Mouse (Mus musculus): ENCODE data around the gene Apobec1. TPM values are rescaled to one million over a fixed set of nuclear protein-coding genes. Genes with fewer than 3 reads are reported as not detected.

The Apobec1 gene
- 6.8 TPM for polyA plus RNA-seq (2017; shearing (Covaris generic))

DNA sequence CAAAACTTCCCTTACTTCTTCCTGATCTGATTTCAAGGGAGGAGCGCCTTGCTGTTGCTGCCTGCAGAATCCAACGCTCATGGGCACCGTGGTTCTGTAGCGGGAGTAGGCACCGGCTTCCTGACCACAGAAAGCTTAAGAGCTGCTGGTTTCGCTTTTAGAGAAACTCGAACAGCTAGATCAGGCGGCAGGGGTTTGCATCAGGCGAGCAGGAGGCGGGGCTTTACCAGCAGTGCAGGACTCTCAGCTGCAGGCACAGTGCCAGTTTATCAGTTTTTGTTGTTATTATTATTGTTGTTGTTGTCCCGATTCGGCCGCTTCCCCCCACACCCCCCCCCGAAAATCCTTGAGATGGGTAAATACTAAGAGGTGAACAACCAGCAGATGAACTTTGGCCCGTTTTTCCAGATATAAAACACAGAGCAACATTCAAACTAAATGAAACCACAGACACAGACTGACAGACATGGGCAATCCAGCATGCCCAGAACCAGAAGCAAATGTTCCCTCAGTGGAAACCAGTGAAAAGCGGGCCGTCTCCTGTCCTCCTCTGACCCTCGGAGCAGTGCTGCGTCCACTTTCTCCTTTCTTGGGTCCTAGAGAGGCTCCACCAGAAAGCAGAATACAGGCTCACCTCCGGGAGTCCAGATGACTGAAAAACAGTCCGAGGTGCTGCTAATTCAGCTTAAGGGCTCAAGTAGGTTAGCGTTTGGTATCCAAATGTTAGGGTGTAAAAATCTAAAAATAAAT lies at the start of gene Apobec1:
Apobec1 (minus strand) TSS at position 203 of the 750 bp plus-strand sequence.

DNA sequence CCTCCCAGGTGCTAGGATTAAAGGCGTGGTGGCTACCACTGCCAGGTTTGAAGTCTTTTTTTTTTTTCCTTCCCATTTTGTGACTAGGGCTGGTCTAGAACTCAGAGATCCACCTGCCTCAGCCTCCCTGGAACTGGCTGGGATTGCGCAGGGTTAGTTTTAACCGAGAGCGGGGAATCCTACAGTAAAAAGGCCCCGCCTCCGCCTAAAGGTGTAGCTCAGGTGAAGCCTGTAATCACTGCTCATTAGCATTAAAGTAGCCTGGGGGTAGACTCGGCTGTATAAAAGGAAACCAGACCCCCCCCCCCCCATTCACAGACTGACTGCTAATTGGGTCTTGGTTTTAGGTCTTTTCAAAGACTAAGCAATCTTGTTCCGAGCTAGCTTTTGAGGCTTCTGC lies 23.9 kb upstream of the Apobec1 start, which contains the start of gene Dppa3:
Dppa3 (plus strand) TSS at position 301 of the 400 bp plus-strand sequence.

DNA sequence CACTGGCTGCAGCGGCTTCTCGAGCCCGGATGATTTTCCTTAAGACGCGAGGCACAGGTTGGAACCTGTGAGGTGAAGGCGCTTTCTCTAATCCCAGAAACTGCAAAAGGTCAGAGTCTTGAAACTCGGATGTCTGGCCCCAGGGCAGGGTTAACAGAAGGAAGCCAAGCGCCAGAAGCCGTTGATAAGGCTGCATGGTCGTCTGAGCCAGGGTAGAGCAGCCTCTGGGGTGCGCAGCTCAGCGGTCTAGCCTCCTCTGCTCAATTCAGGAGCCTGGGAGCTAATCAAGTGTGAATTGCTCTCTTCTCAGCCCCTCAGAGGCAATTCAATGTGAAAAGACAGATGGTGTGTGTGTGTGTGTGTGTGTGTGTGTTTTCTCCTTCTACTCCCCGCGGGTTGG lies 7.5 kb upstream of the Apobec1 start, which contains the start of gene Gdf3:
Gdf3 (minus strand) TSS at position 317 of the 400 bp plus-strand sequence.

DNA sequence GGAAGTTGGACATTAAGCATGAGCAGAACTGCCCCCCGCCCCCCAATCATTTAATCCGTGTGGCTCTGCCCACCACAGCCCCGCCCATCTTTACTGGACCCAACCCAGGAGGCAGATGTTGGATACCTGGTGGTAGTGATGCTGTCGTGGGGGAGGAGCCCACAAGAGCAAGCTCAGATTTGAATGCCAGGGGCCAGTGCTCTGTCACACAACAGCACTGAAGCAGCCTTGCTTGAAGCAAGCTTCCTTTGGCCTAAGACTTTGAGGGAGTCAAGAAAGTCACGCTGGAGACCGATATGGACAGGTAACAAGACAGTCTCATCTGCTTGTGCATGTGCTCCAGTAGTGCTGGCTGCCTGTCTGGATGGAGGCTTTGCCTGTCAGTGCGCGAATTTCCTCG lies 48.6 kb downstream of the Apobec1 start, which contains the start of gene Aicda:
Aicda (plus strand) TSS at position 196 of the 400 bp plus-strand sequence.

Other genes with a start within 250 kb of the Apobec1 start
- gene Rimklb, start 103.7 kb downstream of the Apobec1 start, polyA plus RNA-seq (2017; shearing (Covaris generic)), result 0.87 TPM
- gene Mfap5, start 96.6 kb downstream of the Apobec1 start, polyA plus RNA-seq (2017; shearing (Covaris generic)), result not detected
- not detected for gene Aicda, start 48.6 kb downstream of the Apobec1 start, polyA plus RNA-seq (2017; shearing (Covaris generic))
- gene Gdf3, start 7.6 kb upstream of the Apobec1 start, polyA plus RNA-seq (2017; shearing (Covaris generic)), result not detected
- not detected for gene Dppa3, start 24.0 kb upstream of the Apobec1 start, polyA plus RNA-seq (2017; shearing (Covaris generic))
- gene Nanog, start 105.0 kb upstream of the Apobec1 start, polyA plus RNA-seq (2017; shearing (Covaris generic)), result not detected
- gene Slc2a3, start 199.2 kb upstream of the Apobec1 start, polyA plus RNA-seq (2017; shearing (Covaris generic)), result 27.2 TPM
- 44.5 TPM for gene Foxj2, start 217.5 kb upstream of the Apobec1 start, polyA plus RNA-seq (2017; shearing (Covaris generic))